Mouse (Mus musculus): ENCODE results near the gene Orc1. TPM values are rescaled to one million over a fixed set of nuclear protein-coding genes. Genes with fewer than 3 reads are reported as not detected.

The Orc1 gene
- polyA plus RNA-seq (2012; rRNA removed) = 0.15 and 0.21 TPM in 2 replicates

DNA sequence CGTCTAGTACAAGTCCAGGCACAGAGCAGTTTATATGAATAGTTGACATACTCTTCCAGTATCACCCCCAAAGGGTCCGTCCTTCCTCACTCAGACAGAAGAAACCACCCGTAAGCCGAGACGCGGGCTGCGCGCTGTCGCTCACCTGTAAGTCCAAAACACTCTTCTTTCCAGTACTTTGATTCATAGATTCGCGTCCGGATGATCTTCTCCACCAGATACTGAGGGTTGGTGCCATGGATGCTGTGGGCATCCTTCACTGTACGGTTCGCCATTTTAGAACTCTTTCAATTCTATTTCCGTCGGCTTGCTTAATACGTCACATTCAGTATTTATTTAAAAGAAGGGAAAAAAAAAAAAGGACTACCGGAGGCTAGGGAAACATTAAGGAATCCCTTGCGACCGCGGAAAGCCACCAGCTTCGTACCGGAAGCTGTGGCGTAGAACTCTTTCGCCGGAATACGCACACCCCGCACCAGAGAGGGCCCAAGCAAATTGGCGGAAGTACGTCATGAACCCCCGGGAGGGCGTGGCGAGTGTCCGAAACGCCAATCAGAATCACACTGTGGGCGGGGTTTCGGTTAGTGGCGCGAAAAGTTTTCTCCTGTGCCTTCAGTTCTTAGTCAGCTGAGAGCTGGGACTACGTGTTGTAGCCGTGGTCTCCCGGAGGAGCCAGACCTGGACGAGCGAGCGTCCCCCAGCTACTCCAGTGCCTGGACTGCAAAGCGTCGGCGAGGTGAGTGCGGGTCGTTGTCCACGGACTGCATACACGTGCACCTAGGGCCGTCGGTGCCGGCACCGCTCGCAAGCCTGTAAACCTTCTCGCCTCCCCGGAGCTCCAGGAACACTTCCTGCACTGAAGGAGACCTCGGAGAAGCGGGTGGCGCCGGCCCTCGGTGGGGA is at the start of gene Orc1, which contains the start of gene Prpf38a:
Orc1 (plus strand) TSS at position 584 of the 903 bp plus-strand sequence.
Prpf38a (minus strand) TSS at position 497 of the 903 bp plus-strand sequence.
- no peak within 1 kb of the TSS for H3K27ac ChIP-seq (ENCODE audit: insufficient read depth, low read length)
- no peaks in the 10 kb centered on the region for H3K4me1 ChIP-seq (ENCODE audit: control insufficient read depth, insufficient read depth, low read length)
- peak within 1 kb of the TSS; percentile 89 for H3K4me3 ChIP-seq (ENCODE audit: insufficient read depth, low read length)
- TF ChIP-seq CTCF (IDR thresholded peaks at IDR 0.05; ENCODE audit: extremely low read depth, insufficient read depth, low read length) = no peak
- peak; percentile 49 for TF ChIP-seq POLR2A (IDR thresholded peaks at IDR 0.05; ENCODE audit: extremely low read depth, insufficient read depth, low read length)

- H3K27ac ChIP-seq (ENCODE audit: insufficient read depth, low read length) = no peak overlapping the region
- TF ChIP-seq CTCF (IDR thresholded peaks at IDR 0.05; ENCODE audit: extremely low read depth, insufficient read depth, low read length) = no peak
- no peak for TF ChIP-seq POLR2A (IDR thresholded peaks at IDR 0.05; ENCODE audit: extremely low read depth, insufficient read depth, low read length)
- no peaks in the 10 kb centered on the region for H3K4me1 ChIP-seq (ENCODE audit: control insufficient read depth, insufficient read depth, low read length)
- H3K4me3 ChIP-seq (ENCODE audit: insufficient read depth, low read length) = no peak overlapping the region
These were observed 39.5 kb upstream of the Orc1 start for GRCm38 (mm10) chr4:108539701-108540100.

DNA sequence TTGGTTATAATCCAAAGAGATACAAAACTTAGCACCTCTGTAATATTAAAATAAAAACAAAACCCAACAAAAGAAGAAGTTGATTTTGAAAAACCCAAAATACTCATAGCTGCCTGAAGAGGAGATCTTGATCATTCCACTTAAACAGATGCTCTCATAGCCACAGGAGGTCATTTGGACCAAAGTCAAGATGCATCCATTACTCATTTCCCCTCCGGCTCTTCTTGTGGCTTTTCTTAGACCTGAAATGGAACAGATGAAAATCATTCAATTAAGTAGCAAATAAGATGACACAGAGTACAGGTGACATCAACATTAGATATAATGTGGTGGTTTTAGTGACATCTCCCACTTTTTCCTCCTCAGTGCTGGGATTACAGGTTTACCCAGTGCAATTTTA is 14.2 kb upstream of the Orc1 start:
- TF ChIP-seq CTCF (IDR thresholded peaks at IDR 0.05; ENCODE audit: extremely low read depth, insufficient read depth, low read length) = no peak
- no peak for TF ChIP-seq POLR2A (IDR thresholded peaks at IDR 0.05; ENCODE audit: extremely low read depth, insufficient read depth, low read length)

DNA sequence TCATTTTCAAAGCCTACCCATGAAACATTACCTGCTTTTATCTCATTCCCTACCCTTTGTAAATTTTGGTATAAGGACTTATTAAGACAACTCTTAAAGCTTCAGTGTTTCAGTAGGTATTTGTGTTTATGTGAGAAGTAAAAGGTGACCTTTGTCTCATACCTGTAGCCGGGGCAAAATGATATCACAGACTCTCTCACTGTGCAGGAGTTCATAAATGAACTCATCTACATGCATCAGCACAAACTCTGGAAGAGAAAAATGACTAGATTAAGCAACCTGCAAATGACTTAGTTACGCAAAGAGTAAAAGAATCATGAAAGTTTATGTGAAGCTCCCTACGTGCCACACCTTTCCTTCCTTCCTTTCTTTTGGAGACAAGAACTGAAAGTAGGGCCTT is 6.6 kb upstream of the Orc1 start:
- Histone ChIP-seq H3K4me1 (ENCODE audit: control insufficient read depth, insufficient read depth, low read length) (no peaks in the 10 kb centered on the region), H3K27ac (ENCODE audit: insufficient read depth, low read length) (no peak overlapping the region), H3K4me3 (ENCODE audit: insufficient read depth, low read length) (no peak overlapping the region)
- no peak for TF ChIP-seq POLR2A (IDR thresholded peaks at IDR 0.05; ENCODE audit: extremely low read depth, insufficient read depth, low read length)
- TF ChIP-seq CTCF (IDR thresholded peaks at IDR 0.05; ENCODE audit: extremely low read depth, insufficient read depth, low read length) = no peak

More for the DNA sequence above, 14.2 kb upstream of the Orc1 start:
- Histone ChIP-seq H3K4me3 (ENCODE audit: insufficient read depth, low read length) (no peak overlapping the region), H3K27ac (ENCODE audit: insufficient read depth, low read length) (no peak overlapping the region), H3K4me1 (ENCODE audit: control insufficient read depth, insufficient read depth, low read length) (no peaks in the 10 kb centered on the region)

GRCm38 (mm10) chr4:108579743-108580411 is 654 bp downstream of the Orc1 start:
- Histone ChIP-seq H3K27ac (ENCODE audit: insufficient read depth, low read length) (no peak overlapping the region), H3K4me3 (ENCODE audit: insufficient read depth, low read length) (peak overlapping the region; percentile 89), H3K4me1 (ENCODE audit: control insufficient read depth, insufficient read depth, low read length) (no peaks in the 10 kb centered on the region)
- no peak for TF ChIP-seq POLR2A (IDR thresholded peaks at IDR 0.05; ENCODE audit: extremely low read depth, insufficient read depth, low read length)
- TF ChIP-seq CTCF (IDR thresholded peaks at IDR 0.05; ENCODE audit: extremely low read depth, insufficient read depth, low read length) = no peak

DNA sequence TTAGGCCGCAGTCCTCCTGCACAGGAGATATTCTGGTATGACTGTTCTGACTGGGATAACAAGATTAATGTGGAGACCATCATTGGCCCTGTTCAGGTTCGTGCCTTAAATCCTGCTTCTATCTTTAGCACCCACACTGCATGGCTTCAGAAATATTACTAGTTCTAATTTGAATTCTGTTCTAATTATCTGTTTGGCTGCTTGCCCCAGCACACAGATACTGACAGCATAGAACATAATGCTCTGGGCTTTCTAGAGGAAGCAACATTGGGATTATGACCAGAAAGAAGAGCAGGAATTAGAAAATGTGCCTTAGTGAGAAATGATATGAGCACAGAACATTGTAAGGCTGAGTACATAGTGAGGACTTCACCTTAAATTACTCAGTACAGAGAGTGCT is 14.2 kb downstream of the Orc1 start:
- H3K4me1 ChIP-seq (ENCODE audit: control insufficient read depth, insufficient read depth, low read length) = no peaks in the 10 kb centered on the region
- H3K4me3 ChIP-seq (ENCODE audit: insufficient read depth, low read length) = no peak overlapping the region
- no peak for TF ChIP-seq CTCF (IDR thresholded peaks at IDR 0.05; ENCODE audit: extremely low read depth, insufficient read depth, low read length)
- no peak for TF ChIP-seq POLR2A (IDR thresholded peaks at IDR 0.05; ENCODE audit: extremely low read depth, insufficient read depth, low read length)
- H3K27ac ChIP-seq (ENCODE audit: insufficient read depth, low read length) = no peak overlapping the region

DNA sequence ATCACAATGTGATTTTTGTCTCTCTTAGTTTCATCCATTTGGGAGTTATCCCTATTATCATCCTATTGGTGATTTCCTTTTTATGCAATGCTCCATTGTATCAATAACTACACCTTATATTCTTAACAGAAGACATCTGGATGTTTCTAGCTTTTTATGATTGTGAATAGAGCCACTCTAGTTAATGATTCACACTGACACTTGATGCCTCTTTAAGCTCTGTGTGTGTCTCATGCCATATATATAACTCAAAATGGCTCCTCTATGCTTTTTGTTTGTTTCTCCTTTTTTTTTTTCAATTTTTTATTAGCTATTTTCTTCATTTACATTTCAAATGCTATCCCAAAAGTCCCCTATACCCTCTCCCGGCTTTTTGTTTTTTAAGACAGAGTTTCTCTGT is 16.6 kb downstream of the Orc1 start:
- Histone ChIP-seq H3K4me3 (ENCODE audit: insufficient read depth, low read length) (no peak overlapping the region), H3K27ac (ENCODE audit: insufficient read depth, low read length) (no peak overlapping the region), H3K4me1 (ENCODE audit: control insufficient read depth, insufficient read depth, low read length) (no peaks in the 10 kb centered on the region)
- TF ChIP-seq CTCF (IDR thresholded peaks at IDR 0.05; ENCODE audit: extremely low read depth, insufficient read depth, low read length) = no peak
- no peak for TF ChIP-seq POLR2A (IDR thresholded peaks at IDR 0.05; ENCODE audit: extremely low read depth, insufficient read depth, low read length)

GRCm38 (mm10) chr4:108598306-108598705 is 19.1 kb downstream of the Orc1 start:
- H3K4me1 ChIP-seq (ENCODE audit: control insufficient read depth, insufficient read depth, low read length) = no peaks in the 10 kb centered on the region
- H3K4me3 ChIP-seq (ENCODE audit: insufficient read depth, low read length) = no peak overlapping the region
- TF ChIP-seq POLR2A (IDR thresholded peaks at IDR 0.05; ENCODE audit: extremely low read depth, insufficient read depth, low read length) = no peak
- no peak for TF ChIP-seq CTCF (IDR thresholded peaks at IDR 0.05; ENCODE audit: extremely low read depth, insufficient read depth, low read length)
- no peak overlapping the region for H3K27ac ChIP-seq (ENCODE audit: insufficient read depth, low read length)

GRCm38 (mm10) chr4:108601870-108602269 is 22.6 kb downstream of the Orc1 start:
- TF ChIP-seq CTCF (IDR thresholded peaks at IDR 0.05; ENCODE audit: extremely low read depth, insufficient read depth, low read length) (no peak), POLR2A (IDR thresholded peaks at IDR 0.05; ENCODE audit: extremely low read depth, insufficient read depth, low read length) (no peak)

More at GRCm38 (mm10) chr4:108601870-108602269, 22.6 kb downstream of the Orc1 start:
- Histone ChIP-seq H3K27ac (ENCODE audit: insufficient read depth, low read length) (no peak overlapping the region), H3K4me1 (ENCODE audit: control insufficient read depth, insufficient read depth, low read length) (no peaks in the 10 kb centered on the region), H3K4me3 (ENCODE audit: insufficient read depth, low read length) (no peak overlapping the region)
